Comparison of ENCODE assay signal across 14 mouse cellular contexts in the genomic region with DNA sequence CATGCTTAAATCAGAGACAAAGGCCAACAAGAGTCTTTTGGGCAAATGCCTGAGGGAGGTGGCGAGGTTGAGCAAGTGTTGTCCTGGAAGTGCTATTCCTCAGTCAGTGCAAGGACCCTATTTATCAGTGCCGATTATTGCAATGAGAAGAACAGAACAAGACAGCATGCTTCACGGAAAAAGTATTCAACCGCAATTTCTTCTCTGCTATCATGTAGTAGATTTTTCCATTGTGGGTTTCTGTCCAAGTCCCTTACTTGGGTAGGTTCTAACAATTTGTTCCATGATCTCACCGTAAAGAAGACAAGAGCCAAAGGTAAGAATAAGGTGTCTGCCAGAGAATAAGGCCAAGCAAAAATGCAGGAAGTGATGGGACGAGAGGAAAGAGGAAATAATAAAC.
"Had no signal": no experiment of that assay in that cellular context is flagged by ENCODE, and none has a peak within 500 bp of the region (broad histone marks: within the 10 kb centered on the region; RNA-seq: fewer than 3 reads in every experiment).

No protein-coding gene starts in this region.

- H3K4me3 ChIP-seq: limb, embryonic 13.5 days; liver, embryonic 13.5 days; megakaryocyte, embryonic 14.5 days; midbrain, embryonic 10.5 days had no signal

- H3K4me2 ChIP-seq: limb, embryonic 13.5 days; liver, embryonic 13.5 days had no signal

- H3K27ac ChIP-seq: kidney, postnatal 0 days; limb, embryonic 13.5 days; liver, embryonic 13.5 days; midbrain, embryonic 10.5 days; stomach, postnatal 0 days had no signal

- H3K9ac ChIP-seq: limb, embryonic 13.5 days; liver, embryonic 13.5 days had no signal

- DNase-seq: kidney, adult 2 months; kidney, postnatal 36 days; left cerebral cortex, postnatal 4 days; liver, embryonic 13.5 days; lung, adult 2 months; midbrain, embryonic 14.5 days; thymus, adult 2 months; thymus, postnatal 14 days had no signal

- H3K4me1 ChIP-seq: limb, embryonic 13.5 days; liver, embryonic 13.5 days; megakaryocyte, embryonic 14.5 days; midbrain, embryonic 10.5 days had no signal

- H3K36me3 ChIP-seq: limb, embryonic 13.5 days; liver, embryonic 13.5 days; midbrain, embryonic 10.5 days had no signal

- H3K27me3 ChIP-seq: limb, embryonic 13.5 days; liver, embryonic 13.5 days; megakaryocyte, embryonic 14.5 days had no signal

- H3K9me3 ChIP-seq: limb, embryonic 13.5 days; liver, embryonic 13.5 days; megakaryocyte, embryonic 14.5 days; midbrain, embryonic 10.5 days had no signal

- ATAC-seq: intestine, postnatal 0 days had no signal
